Mouse (Mus musculus): ENCODE data around the gene Car11. TPM values are rescaled to one million over a fixed set of nuclear protein-coding genes. Genes with fewer than 3 reads are reported as not detected.

Car11 gene
- total RNA-seq, 2 experiments from 2014 or later, result 168 to 172 TPM

- DNase-seq (ENCODE audit: low spot score in 2 of 2), result no peak
- intact Hi-C loops (cut with DNase I), result no loop called here
Observed at GRCm38 (mm10) chr7:45685811-45686210, 13.8 kb upstream of the Car11 start.

DNA sequence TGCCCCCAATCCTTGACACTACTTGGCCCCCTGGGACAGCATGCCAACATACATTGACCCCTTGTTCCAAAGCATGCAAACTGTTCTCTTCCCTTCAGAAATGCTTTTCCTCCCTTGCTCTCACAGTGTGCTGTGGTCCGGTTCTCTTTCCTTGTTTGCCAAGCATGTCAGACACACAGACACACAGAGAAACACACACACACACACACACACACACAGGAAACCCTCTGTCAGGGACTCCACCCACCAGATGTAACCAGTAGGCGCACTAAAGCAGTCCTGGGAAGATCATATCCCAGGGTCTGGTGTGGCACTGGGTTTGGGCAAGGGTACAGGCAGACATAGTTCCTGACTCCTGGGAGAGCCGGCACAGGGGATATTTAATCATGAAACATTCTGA lies 12.8 kb upstream of the Car11 start:
- no peak for DNase-seq (ENCODE audit: low spot score in 2 of 2)
- intact Hi-C loops (cut with DNase I), result no loop called here

DNA sequence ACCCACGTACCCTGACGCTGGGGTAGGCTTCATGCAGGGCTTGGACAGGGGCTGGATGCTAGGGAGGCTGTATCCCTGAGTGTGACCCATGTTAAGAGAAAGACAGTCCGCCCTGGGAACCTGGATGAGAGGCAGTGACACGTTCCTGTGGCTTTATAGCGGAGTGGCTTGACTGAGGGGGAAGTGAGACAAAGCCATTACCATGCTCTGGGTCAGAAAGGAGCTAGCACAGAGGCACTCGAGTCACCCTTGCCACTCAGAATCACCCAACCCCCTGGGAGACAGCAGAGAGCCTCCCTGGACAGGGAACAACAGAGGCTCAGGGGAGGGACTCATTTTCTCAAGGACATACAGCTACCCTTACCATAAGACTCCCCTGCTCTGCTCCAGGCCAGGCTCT lies 10.5 kb upstream of the Car11 start:
- intact Hi-C loops (cut with DNase I), result no loop called here
- DNase-seq (ENCODE audit: low spot score in 2 of 2), result no peak

- no peak for DNase-seq (ENCODE audit: low spot score in 2 of 2)
- intact Hi-C loops (cut with DNase I), result no loop called here
Observed at GRCm38 (mm10) chr7:45689800-45690199, 9.8 kb upstream of the Car11 start.

- no peak for DNase-seq (ENCODE audit: low spot score in 2 of 2)
- intact Hi-C loops (cut with DNase I), result no loop called here
Observed at GRCm38 (mm10) chr7:45692364-45692763, 7.3 kb upstream of the Car11 start.

DNA sequence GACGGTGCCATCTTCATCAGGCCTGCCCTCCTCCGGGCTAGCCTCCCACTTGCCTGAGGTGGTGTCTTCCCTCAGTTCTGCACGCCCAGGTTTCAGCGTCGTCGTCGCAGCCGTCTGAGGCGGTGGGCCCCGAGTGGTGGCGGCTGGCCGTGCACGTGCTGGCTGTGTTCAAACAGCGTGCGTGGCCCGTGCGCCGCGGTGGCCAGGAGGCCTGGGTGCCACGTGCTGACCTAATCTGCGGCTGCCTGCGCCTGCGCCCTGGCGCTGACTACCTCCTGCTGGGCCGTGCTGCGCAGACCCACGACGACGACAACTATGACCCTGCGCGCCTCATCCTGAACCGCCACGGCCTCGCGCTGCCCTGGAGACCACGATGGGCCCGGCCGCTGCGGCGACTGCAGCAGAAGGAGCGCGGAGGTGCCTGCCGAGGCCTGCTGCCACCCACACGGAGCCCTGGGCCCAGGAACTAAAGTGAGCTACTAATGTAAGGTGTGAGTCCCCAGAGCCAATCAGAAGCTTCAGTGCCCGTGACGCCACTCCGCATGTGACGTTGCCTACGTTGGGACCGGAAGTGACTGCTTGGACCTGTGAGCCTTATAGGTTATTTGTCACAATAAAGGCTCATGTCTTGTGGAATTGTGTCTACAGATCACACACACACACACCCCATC lies 5.6 kb upstream of the Car11 start, which contains the start of gene Sec1:
Gene Sec1, minus strand, starts transcription at position 482 of the 671 bp plus-strand sequence.
- no peak for DNase-seq (ENCODE audit: low spot score in 2 of 2)
- intact Hi-C loops (cut with DNase I), result no loop called here

DNA sequence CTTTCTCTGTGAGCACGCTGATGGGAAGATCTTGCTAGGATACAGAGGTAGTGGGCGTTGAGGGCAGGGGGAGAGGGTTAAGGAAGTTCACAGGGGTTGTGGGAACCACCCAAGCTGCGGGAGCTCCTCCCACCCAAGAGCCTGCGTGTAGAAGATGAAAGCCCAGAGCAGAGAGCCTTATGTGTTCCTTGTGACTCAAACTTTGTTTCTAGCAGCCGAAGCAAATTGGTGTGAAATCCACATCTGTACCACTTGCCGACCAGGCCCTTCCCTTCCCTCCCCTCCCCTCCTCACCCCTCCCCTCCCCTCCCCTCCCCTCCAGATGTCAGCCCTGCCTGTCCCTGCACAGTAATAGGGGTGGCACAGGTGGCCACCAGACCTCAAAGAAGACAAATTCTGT lies 4.5 kb upstream of the Car11 start:
- intact Hi-C loops (cut with DNase I), result loop anchor here (5.0 kb wide), 1 partner anchor 53 kb away; no protein-coding TSS in a partner anchor
- no peak for DNase-seq (ENCODE audit: low spot score in 2 of 2)

GRCm38 (mm10) chr7:45697894-45698293 lies 1.7 kb upstream of the Car11 start:
- no peak for DNase-seq (ENCODE audit: low spot score in 2 of 2)

GRCm38 (mm10) chr7:45700301-45701015 lies 815 bp downstream of the Car11 start:
- intact Hi-C loops (cut with DNase I), result loop anchor here (10.0 kb wide), 1 partner anchor 236 kb away; the partner anchor contains the start of gene Bax
- DNase-seq (ENCODE audit: low spot score in 2 of 2), result peak; percentile 82 to 93

More at GRCm38 (mm10) chr7:45697894-45698293, 1.7 kb upstream of the Car11 start:
- intact Hi-C loops (cut with DNase I), result loop anchor here (5.0 kb wide), 1 partner anchor 56 kb away; no protein-coding TSS in a partner anchor

GRCm38 (mm10) chr7:45701072-45701471 lies 1.4 kb downstream of the Car11 start:
- no peak for DNase-seq (ENCODE audit: low spot score in 2 of 2)
- intact Hi-C loops (cut with DNase I), result loop anchor here (10.0 kb wide), 1 partner anchor 236 kb away; the partner anchor contains the start of gene Bax

DNA sequence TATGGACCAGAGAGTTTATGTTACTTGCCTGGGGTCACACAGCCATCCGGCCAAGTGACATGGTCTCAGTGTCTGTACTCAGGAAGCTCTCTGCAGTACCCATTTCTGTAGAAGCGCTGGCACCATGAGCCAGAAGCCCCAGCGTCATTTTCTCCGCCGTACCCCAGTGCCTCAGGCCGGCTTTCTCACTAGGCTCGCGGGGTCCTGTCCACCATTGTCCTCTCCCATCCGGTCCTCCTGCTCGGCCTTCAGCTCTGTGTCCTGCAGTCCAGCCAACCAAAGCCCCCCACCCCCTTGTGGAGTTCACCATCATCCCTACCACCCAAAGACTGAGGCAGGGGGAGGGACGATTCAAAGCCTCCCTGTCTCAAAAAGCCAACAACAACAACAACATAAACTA lies 2.0 kb downstream of the Car11 start:
- no peak for DNase-seq (ENCODE audit: low spot score in 2 of 2)
- intact Hi-C loops (cut with DNase I), result loop anchor here (10.0 kb wide), 1 partner anchor 237 kb away; the partner anchor contains the start of gene Bax

- intact Hi-C loops (cut with DNase I), result loop anchor here (10.0 kb wide), 1 partner anchor 238 kb away; the partner anchor contains the start of gene Bax
- no peak for DNase-seq (ENCODE audit: low spot score in 2 of 2)
Observed at GRCm38 (mm10) chr7:45702316-45702715, 2.7 kb downstream of the Car11 start.

GRCm38 (mm10) chr7:45702809-45703520 lies 3.3 kb downstream of the Car11 start:
- intact Hi-C loops (cut with DNase I), result loop anchor here (10.0 kb wide), 1 partner anchor 238 kb away; the partner anchor contains the start of gene Bax
- DNase-seq (ENCODE audit: low spot score in 2 of 2), result no peak

DNA sequence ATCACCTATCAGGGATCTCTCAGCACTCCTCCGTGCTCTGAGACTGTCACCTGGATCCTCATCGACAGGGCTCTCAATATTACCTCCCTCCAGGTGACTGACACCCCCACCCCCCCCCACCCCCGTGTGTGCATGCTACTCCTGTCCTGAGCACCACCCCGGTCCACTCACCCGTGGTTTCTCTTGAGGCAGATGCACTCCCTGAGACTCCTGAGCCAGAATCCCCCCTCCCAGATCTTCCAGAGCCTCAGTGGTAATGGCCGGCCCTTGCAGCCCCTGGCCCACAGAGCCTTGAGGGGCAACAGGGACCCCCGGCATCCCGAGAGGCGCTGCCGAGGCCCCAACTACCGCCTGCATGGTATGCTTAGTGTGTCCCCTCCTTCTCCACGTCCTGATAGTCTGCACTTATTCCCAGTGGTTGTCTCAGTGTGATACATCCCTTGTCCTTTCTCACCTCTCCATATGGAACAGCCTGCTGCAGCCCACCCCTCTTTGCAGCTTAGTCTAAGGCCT lies 3.9 kb downstream of the Car11 start:
- intact Hi-C loops (cut with DNase I), result loop anchor here (10.0 kb wide), 1 partner anchor 239 kb away; the partner anchor contains the start of gene Bax
- DNase-seq (ENCODE audit: low spot score in 2 of 2), result no peak

- intact Hi-C loops (cut with DNase I), result loop anchor here (10.0 kb wide), 1 partner anchor 239 kb away; the partner anchor contains the start of gene Bax
- peak; percentile 84 to 98 for DNase-seq (ENCODE audit: low spot score in 2 of 2)
Observed at GRCm38 (mm10) chr7:45704046-45704559, 4.5 kb downstream of the Car11 start.

DNA sequence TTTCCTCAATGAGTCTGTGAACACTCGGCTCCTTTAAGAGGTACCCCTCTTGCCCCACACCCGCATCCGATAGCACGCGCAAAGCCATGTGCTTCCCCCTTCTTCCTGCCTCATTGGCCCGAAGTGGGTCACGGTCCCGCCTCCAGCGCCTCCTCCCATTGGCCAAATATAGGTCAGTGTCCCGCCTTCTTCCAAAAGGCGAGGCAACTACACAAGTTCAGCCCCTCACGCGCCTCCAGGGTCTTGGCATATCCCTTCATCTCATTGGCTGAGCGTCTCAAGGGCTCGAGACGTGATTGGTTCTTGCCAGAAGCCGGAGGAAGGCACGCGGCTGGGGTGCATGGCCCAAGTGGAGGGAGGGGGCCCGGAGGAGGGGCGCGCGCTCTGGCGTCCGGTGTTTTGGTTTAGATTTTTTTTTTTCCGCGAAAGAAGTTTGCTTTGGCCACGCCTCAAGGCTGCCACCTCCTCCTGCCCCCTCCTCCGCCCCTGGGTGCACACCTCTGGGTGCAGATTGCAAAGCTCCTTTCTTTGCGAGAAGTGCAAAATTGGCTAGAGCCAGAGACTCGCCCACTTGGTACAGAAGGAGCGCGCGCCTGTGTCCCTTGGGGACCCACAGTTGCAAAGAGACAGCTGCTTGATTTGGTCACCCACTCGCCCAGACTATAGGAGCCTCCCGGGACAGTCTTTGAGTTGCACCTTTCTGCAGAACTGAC lies 5.2 kb downstream of the Car11 start, which contains the start of gene Dbp:
Gene Dbp, plus strand, starts transcription at position 359 of the 713 bp plus-strand sequence.
- peak; percentile 99 to 100 for DNase-seq (ENCODE audit: low spot score in 2 of 2)
- intact Hi-C loops (cut with DNase I), result loop anchor here (10.0 kb wide), 1 partner anchor 240 kb away; the partner anchor contains the start of gene Bax

GRCm38 (mm10) chr7:45705443-45705864 lies 5.8 kb downstream of the Car11 start:
- DNase-seq (ENCODE audit: low spot score in 2 of 2), result no peak
- intact Hi-C loops (cut with DNase I), result loop anchor here (10.0 kb wide), 1 partner anchor 241 kb away; the partner anchor contains the start of gene Bax

- intact Hi-C loops (cut with DNase I), result loop anchor here (10.0 kb wide), 1 partner anchor 241 kb away; the partner anchor contains the start of gene Bax
- peak; percentile 84 to 95 for DNase-seq (ENCODE audit: low spot score in 2 of 2)
Observed at GRCm38 (mm10) chr7:45705873-45706281, 6.2 kb downstream of the Car11 start.

All from left cerebral cortex, postnatal 14 days (tissue).